Mouse (Mus musculus): ENCODE results near the gene Cldn12. TPM values are rescaled to one million over a fixed set of nuclear protein-coding genes. Genes with fewer than 3 reads are reported as not detected.

Gene Cldn12
- 10 to 100 TPM; 18.9 to 23.9 TPM for total RNA-seq (2021)

DNA sequence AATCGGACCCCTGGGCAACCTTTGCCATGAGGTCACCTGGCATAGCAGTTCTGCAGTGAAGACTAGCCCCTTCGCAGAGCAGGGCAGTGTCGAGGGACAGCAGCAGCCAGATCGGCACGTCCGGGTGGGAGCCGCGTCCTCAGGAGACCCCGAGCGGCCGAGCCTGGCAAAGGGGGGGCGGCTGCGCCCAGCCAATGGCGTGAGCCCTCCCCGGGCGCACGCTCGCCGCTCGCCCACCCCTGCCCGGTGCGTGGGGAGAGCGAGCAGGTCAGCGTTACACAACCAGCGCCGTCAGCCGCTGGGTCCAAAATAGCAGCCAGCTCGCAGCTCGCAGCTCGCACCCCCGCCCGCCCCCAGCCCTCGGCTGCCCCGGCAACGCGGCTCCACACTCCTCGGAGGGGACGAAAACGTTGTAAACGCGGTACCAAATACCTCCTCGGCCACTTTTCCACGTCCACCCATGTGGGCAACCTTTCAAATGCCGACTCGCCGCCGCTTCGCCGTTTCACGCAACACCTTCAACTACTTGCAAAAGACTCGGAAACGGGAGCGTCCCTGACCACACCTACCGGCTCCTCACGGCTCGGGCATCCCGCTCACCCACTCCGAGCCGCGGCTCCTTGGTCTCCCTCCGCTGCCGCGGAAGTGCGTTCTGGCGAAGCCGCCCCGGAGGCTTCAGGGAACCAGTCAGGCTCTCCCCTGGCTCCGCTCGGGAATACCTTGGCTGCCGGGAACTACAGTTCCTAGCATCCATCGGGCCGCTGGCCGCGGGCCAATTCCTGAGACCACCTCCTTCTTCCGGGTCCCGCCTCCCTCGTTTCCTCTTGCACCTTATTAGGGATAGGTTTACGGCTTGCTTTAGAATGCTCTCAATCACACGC lies at the start of gene Cldn12:
Cldn12 (minus strand) TSS at position 763 of the 881 bp plus-strand sequence.
- intact Hi-C loops (cut with DNase I) = loop anchor here (2.0 kb wide), 1 partner anchor 44 kb away; the partner anchor contains the start of gene Gtpbp10
- DNase-seq (ENCODE audit: low spot score) = peak; percentile 90

- intact Hi-C loops (cut with DNase I) = no loop called here
- no peak for DNase-seq (ENCODE audit: low spot score)
Observed at GRCm38 (mm10) chr5:5562435-5562834, 47.7 kb upstream of the Cldn12 start.

GRCm38 (mm10) chr5:5561041-5561706 lies 46.4 kb upstream of the Cldn12 start:
- intact Hi-C loops (cut with DNase I) = no loop called here
- DNase-seq (ENCODE audit: low spot score) = no peak

DNA sequence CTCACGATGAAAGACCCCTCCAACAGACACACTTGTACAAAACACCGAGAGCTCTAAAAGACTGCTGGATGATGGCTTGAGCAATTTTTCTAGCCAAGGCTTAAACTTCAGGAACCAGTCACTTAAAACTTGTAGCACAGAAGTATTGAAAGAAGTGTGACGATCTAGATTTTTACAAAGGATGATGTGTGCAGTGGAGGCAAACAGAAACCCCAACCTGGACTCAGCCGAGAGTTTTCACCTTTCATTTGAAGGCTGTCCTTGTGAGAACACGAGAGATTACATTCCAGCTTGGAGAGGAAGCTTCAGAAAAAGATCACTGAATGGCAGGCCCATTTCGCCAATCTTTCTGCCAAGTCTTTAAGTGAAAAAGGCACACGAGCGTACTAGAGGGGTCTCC lies 45.0 kb upstream of the Cldn12 start:
- no peak for DNase-seq (ENCODE audit: low spot score)
- intact Hi-C loops (cut with DNase I) = loop anchor here (2.0 kb wide), 1 partner anchor 45 kb away; the partner anchor contains the start of gene Cldn12

DNA sequence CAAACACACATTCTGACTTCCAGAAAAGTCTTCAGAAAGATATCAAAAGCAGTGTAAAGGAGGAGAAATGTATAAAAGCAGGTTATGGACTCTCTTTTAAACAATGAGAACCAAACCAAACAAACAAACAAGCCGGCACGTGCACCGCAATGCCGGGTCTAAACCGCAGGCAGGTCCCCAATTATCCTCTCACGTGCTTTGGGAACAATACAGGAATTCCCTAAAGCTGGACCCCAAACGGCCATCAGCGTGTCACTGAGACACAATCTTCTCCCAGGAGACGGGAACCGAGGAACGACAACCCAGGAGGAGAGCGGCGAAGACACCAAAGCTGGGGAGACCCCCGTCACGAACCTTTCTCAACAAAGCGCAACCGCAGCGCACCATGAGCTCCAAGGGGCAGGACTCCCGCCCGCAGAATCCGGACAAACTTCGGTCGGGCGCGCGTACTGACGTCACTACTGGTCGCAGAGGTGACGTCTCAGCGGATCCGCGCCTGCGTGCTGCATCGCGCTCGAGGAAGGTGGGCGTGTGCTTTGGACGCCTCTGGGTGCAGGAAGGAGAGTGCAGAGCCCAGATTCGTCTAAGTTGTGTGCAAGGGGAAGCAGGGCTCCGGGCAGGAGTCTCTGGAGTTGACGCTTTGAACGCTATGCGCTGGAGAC lies 44.5 kb upstream of the Cldn12 start, which contains the start of gene Gtpbp10:
Gtpbp10 (minus strand) TSS at position 460 of the 662 bp plus-strand sequence.
- intact Hi-C loops (cut with DNase I) = loop anchor here (2.0 kb wide), 1 partner anchor 44 kb away; the partner anchor contains the start of gene Cldn12
- peak; percentile 82 for DNase-seq (ENCODE audit: low spot score)

DNA sequence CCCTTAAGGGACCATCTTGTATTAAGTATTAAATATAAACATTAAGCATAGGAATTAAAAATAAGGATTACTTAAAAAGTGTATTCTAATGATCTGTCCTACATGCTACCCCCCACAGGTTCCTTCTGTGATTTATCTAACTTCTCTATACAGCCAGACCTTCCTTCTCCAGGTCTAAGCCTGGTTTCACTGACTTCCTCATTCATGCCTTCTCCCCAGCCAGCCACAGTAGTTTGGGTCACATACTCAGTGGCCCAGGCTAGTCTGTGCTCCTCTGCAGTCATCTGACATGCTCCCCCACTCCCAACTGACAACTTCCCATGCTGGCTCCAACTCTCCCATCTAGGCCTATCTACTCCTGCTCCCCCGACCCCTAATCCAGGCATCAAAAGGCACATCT lies 36.4 kb upstream of the Cldn12 start:
- no peak for DNase-seq (ENCODE audit: low spot score)
- intact Hi-C loops (cut with DNase I) = no loop called here

DNA sequence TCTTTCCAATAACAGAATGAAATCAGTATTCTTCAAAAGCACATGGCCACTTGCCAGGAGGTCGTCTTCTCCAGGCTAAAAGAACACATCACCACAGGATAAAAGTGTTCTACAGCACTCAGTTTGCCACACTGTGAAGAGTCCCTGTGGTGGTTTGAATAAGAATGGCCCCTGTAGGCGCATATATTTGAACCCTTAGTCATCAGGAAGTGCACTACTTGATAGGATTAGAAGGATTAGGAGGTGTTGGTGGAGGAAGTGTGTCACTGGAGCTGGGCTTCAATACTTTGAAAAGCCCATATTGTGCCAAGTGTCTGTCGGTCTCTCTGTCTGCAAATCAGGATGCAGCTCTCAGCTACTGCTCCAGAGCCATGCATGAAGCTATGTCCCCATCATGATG lies 25.6 kb upstream of the Cldn12 start:
- no peak for DNase-seq (ENCODE audit: low spot score)
- intact Hi-C loops (cut with DNase I) = no loop called here

GRCm38 (mm10) chr5:5539771-5540170 lies 25.0 kb upstream of the Cldn12 start:
- DNase-seq (ENCODE audit: low spot score) = no peak
- intact Hi-C loops (cut with DNase I) = no loop called here

DNA sequence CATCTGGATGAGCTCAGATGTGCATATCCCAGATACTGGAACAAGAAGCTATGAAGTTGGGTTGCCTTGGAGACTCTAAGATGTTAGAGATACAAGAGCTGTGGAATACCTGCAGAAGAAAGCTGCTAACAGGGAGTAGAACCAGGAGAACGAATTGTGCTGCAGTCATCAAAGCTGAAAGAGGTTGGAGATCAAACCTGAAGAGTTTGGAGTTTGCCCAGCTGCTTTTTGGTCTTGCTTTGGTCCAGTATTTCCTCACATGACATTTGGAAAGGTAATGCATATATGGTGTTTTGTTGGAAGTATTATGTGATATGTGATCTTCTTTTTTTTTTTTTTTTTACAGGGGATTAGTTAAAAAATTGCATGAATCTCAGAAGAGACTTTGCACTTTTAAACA lies 21.4 kb upstream of the Cldn12 start:
- intact Hi-C loops (cut with DNase I) = no loop called here
- no peak for DNase-seq (ENCODE audit: low spot score)

DNA sequence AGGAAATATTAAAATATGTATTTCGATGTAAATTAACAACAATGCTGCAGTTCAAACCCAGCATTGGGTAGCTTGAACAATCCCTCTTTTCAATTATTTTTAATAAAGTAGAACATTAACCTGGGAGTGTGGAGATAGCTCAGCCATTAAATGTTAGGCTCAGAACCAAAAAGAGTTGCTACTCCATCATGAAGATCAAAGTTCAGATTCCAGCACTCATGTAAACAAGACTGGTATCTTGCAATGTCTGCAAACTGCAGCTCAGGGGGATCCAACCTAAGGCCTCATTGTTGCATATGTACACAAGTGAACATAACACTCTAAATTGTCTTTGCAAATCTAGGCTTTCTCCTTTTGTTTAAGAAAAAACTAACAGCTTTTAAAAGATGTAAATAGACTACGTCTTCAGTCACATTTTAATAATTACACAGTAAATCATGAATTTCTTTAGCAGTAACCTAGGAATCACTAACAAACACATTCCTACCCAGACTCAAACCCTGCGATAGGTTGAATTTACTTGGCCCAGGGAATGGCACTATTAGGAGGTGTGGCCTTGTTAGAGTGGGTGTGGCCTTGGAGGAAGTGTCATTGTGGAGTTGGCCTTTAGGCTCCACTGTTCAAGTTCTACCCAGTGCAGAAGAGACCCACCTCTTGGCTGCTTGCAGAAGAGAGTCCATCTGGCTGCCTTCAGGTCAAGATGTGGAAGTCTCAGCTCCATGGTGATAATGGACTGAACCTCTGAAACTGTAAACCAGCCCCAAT lies 19.1 kb upstream of the Cldn12 start:
- intact Hi-C loops (cut with DNase I) = no loop called here
- DNase-seq (ENCODE audit: low spot score) = no peak

DNA sequence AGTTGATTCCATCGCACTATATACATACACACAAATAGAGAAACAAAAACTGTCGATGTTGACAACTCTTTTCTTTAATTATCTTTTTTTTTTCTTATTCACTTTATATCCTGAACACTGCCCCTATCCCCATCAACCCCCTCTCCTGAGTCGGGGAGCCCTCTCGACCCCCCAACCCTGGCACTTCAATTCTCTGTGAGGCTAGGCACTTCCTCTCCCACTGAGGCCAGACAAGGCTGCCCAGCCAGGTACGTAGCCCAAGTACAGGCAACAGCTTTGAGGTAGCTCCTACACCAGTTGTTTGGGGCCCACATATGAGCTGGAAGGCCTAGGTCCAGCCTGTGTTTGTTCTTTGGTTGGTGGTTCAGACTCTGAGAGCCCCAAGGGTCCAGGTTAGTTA lies 653 bp upstream of the Cldn12 start:
- intact Hi-C loops (cut with DNase I) = loop anchor here (2.0 kb wide), 1 partner anchor 43 kb away; the partner anchor contains the start of gene Gtpbp10

DNA sequence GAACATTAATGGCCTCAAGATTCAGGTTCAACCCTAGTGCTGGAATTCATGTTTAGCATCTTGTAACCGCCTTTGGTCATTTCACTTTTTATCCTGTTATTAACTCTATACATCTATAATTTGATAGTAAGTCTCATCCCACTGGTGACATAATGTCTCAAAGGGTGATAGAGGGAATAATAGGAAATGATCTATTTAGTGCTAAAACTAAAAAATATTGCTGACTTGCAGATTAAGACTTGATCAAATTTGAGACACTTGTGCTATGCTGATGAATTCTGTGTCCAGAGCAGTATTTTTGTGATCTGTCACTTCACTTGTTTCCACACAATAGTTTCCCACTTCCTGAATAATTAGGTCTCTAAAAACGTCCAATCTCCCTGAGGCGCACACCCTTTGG lies 3.4 kb downstream of the Cldn12 start:
- no peak for DNase-seq (ENCODE audit: low spot score)
- intact Hi-C loops (cut with DNase I) = no loop called here

More for the DNA sequence above, 653 bp upstream of the Cldn12 start:
- DNase-seq (ENCODE audit: low spot score) = no peak

GRCm38 (mm10) chr5:5510989-5511388 lies 3.8 kb downstream of the Cldn12 start:
- no peak for DNase-seq (ENCODE audit: low spot score)
- intact Hi-C loops (cut with DNase I) = no loop called here

GRCm38 (mm10) chr5:5510304-5510887 lies 4.4 kb downstream of the Cldn12 start:
- no peak for DNase-seq (ENCODE audit: low spot score)
- intact Hi-C loops (cut with DNase I) = no loop called here

GRCm38 (mm10) chr5:5508231-5508630 lies 6.5 kb downstream of the Cldn12 start:
- intact Hi-C loops (cut with DNase I) = no loop called here
- DNase-seq (ENCODE audit: low spot score) = no peak

DNA sequence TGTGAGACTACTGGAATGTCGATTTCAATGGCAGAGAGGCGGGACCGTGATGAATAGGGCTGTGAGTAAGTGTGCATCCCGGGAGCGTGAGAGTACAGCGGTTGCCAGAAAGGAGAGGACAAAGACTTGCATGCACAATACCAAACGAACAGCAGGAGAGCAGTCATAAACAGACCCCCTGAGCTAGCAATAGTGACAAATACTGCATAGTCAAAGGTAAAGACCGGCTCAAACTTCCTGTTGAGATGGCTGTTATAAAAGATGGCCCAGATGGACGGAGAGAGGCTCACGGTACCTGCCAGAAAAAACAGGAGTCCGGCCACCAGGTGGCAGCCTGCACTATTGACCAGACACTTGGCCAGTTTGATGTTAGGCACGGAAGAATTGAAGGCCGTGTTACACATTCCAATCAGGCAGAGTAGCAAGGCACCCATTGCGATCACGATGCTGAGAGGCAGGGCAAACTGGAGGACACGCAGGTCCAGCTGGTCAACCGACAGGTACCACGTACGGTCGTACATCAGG lies 7.0 kb downstream of the Cldn12 start:
- DNase-seq (ENCODE audit: low spot score) = no peak
- intact Hi-C loops (cut with DNase I) = no loop called here

GRCm38 (mm10) chr5:5504456-5504855 lies 10.3 kb downstream of the Cldn12 start:
- DNase-seq (ENCODE audit: low spot score) = no peak
- intact Hi-C loops (cut with DNase I) = no loop called here

- intact Hi-C loops (cut with DNase I) = no loop called here
- DNase-seq (ENCODE audit: low spot score) = no peak
Observed at GRCm38 (mm10) chr5:5503381-5503780, 11.4 kb downstream of the Cldn12 start.

GRCm38 (mm10) chr5:5501583-5501982 lies 13.2 kb downstream of the Cldn12 start:
- no peak for DNase-seq (ENCODE audit: low spot score)
- intact Hi-C loops (cut with DNase I) = no loop called here

All from heart, postnatal 25 days (tissue).